Mouse (Mus musculus) neural tube, embryonic 14.5 days (tissue): ENCODE measurements around the gene Mrps23. TPM values are rescaled to one million over a fixed set of nuclear protein-coding genes. Genes with fewer than 3 reads are reported as not detected.
"Not testable (repeated sequence)": the region's sequence is repeated elsewhere in the genome, so short reads cannot be mapped to it uniquely, and the experiment has no call there.

ENCODE experiments used
- ATAC-seq: fragments of 200-750 bp; cut with Nextera tagmentation; 2 replicates; pipeline ENCODE4 v1.8.0; 2017; ENCODE audit warnings: low read depth, mild to moderate bottlenecking, moderate TSS enrichment, moderate library complexity
- H3K27ac ChIP-seq: fragments of 300-500 bp; sonication (generic); 2 replicates; pipeline ENCODE4 v1.5.1; 2014; ENCODE audit warnings: low read depth, mild to moderate bottlenecking, control low read depth, low read length, moderate library complexity, mixed read lengths
- H3K27me3 ChIP-seq: fragments of 300-500 bp; sonication (generic); 2 replicates; pipeline ENCODE4 v1.6.1; 2014; ENCODE audit warnings: low read length; ENCODE audit not compliant: control insufficient read depth, insufficient read depth
- H3K36me3 ChIP-seq: fragments of 300-500 bp; sonication (generic); 2 replicates; pipeline ENCODE4 v1.6.1; 2014; ENCODE audit warnings: low read length, mixed read lengths; ENCODE audit not compliant: control insufficient read depth, insufficient read depth
- H3K4me1 ChIP-seq: fragments of 300-500 bp; sonication (generic); 2 replicates; pipeline ENCODE4 v1.6.1; 2014; ENCODE audit warnings: low read length; ENCODE audit not compliant: control insufficient read depth, insufficient read depth
- H3K4me2 ChIP-seq: fragments of 300-500 bp; sonication (generic); 2 replicates; pipeline ENCODE4 v1.6.1; 2014; ENCODE audit warnings: mild to moderate bottlenecking, low read depth, low read length, control low read depth
- H3K4me3 ChIP-seq: fragments of 300-500 bp; sonication (generic); 2 replicates; pipeline ENCODE4 v1.5.1; 2014; ENCODE audit warnings: low read depth, low read length, control low read depth, mixed read lengths
- H3K9ac ChIP-seq: fragments of 300-500 bp; sonication (generic); replicated peaks from 2 replicates; pipeline ENCODE4 v1.6.1; 2014; ENCODE audit warnings: low read depth, mild to moderate bottlenecking, control low read depth, low read length, mixed read lengths
- H3K9me3 ChIP-seq: fragments of 300-500 bp; sonication (generic); 2 replicates; pipeline ENCODE4 v1.6.1; 2016; ENCODE audit warnings: low read length; ENCODE audit not compliant: control insufficient read depth
- WGBS: fragments of 180-500 bp; shearing (Covaris S2); extraction: QIAGEN DNeasy Blood & Tissue Kit; methylation state at CpG from one replicate; pipeline ENCODE4 v1.1.7; 2014; 5-methylcytosine and 5-hydroxymethylcytosine counted together
- polyA plus RNA-seq: library from polyadenylated mRNA; unstranded; fragments of >200 nt; fragmentation: Nextera tagmentation; extraction: Ambion mirVana; gene quantifications from 2 replicates; pipeline ENCODE4 v1.2.1, GENCODE M21; 2014

The Mrps23 gene
- polyA plus RNA-seq, 1 experiment from 2014 or later, result 63.7 TPM

DNA sequence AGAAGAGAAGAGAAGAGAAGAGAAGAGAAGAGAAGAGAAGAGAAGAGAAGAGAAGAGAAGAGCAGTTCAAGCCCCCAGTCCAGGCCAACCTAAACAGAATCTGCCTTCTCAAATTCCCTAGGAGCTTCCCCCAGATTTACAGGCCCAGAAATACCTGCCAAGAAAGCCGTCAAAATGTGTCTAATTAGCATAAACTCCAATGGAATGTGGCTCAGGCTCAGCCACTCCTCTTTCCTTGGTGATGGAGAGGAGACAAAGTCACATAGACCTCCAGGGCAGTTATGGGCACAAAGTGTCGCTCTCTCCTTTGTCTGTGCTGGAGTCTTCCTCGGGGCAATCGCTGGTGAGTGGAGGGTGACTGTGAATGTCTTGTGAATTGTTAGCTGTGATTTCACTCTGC, 6.0 kb upstream of the Mrps23 start:
- no peak overlapping the region for H3K9ac ChIP-seq

DNA sequence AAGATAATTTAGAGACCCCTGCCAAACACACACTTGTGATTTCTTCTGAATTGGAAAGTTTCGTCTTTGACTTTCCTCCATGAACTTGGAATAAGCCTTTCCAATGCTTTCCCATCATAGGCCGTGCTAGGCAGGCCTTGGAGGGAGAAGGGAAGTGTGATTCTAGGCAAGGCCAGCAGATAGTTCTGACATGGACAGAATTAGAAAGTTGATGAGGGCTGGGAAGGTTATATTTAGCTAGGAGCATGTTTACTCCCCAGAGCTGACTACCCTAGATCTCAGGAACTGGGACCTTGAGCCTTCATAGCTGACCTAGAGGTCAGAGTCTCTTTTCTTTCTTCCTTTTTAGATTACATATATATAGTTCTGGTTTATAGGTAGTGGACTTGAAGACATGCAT, 3.0 kb upstream of the Mrps23 start:
- Histone ChIP-seq H3K4me2 (no peak overlapping the region), H3K9me3 (no peaks in the 10 kb centered on the region), H3K4me1 (peaks cover 7% of the 10 kb centered on the region), H3K9ac (no peak overlapping the region), H3K36me3 (no peaks in the 10 kb centered on the region), H3K27me3 (no peaks in the 10 kb centered on the region), H3K27ac (no peak overlapping the region), H3K4me3 (no peak overlapping the region)
- no peak for ATAC-seq
- 79% methylated on average over 2 of the region's 2 CpGs for WGBS

More for the DNA sequence above, 6.0 kb upstream of the Mrps23 start:
- Histone ChIP-seq H3K36me3 (no peaks in the 10 kb centered on the region), H3K4me3 (no peak overlapping the region), H3K9me3 (no peaks in the 10 kb centered on the region), H3K4me2 (no peak overlapping the region), H3K4me1 (no peaks in the 10 kb centered on the region; the same call in 1 of the 2 replicates), H3K27ac (no peak overlapping the region), H3K27me3 (no peaks in the 10 kb centered on the region)
- ATAC-seq, result no peak
- 29% methylated on average over 4 of the region's 4 CpGs for WGBS

DNA sequence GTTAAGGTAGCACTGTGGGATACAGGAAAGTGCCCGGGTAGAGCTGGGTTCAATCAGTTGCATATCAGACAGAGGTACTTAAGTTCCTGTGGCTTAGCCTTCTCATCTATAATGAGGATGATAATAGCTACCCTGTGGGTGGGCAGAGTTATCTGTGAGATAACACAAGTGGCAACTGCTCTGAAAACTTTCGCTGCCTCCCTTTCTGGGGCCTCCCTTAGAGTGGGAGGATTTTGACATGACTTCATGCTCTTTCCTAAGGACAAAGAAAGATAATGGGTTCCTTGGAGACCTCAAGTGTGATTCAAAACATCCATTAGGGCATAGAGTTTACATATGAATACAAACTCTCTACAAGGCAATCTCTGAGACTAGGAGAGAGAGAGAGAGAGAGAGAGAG, 2.1 kb upstream of the Mrps23 start:
- Histone ChIP-seq H3K4me3 (no peak overlapping the region), H3K36me3 (no peaks in the 10 kb centered on the region), H3K4me1 (peaks cover 7% of the 10 kb centered on the region), H3K9me3 (no peaks in the 10 kb centered on the region), H3K27me3 (no peaks in the 10 kb centered on the region), H3K9ac (no peak overlapping the region), H3K4me2 (no peak overlapping the region), H3K27ac (no peak overlapping the region)
- ATAC-seq, result no peak
- WGBS, result 5% methylated on average over 2 of the region's 2 CpGs

DNA sequence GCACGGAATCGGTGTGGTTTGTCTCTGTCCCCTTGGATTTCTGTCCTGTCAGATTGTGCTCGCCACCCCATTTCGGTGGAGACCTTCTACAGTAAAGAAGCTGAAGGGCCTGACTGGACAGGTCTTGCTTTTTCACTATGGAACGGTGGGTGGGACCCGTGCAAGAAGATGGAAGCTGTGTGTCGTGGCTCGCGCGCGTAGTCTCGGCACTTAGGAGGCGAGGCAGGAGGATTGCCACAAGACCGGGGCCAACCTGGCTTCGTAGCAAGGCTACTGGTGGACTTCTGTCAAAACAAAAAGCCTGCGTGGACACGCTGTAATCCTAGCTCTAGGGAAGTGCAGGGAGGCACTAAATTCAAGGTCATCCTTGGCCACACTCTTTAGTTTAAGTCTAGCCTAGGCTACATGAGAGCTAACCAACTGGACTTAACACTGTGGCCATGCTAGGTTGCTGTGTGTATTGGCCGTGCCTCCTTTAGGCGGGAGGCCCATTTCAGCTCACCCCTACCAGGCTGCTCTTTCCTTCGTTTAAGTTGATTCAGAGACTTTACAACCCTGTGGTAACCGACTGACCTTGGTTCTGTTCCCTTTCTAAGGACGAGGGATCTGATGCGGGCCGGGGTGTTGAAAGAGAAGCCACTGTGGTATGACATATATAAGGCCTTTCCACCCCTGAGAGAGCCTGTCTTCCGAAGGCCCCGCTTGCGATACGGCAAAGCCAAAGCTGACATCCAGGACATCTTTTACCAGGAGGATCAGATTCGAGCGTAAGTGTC, 593 bp downstream of the Mrps23 start:
- H3K4me3 ChIP-seq, result peak overlapping the region; percentile 82
- ATAC-seq, result peak; percentile 15
- H3K9ac ChIP-seq, result peak overlapping the region; percentile 78
- 30% methylated on average over 30 of the region's 30 CpGs for whole genome bisulfite sequencing
- peaks cover 7% of the 10 kb centered on the region for H3K4me1 ChIP-seq
- H3K27me3 ChIP-seq, result no peaks in the 10 kb centered on the region
- H3K36me3 ChIP-seq, result peaks cover 22% of the 10 kb centered on the region; the same call in 1 of the 2 replicates
- peak overlapping the region; percentile 48 for H3K27ac ChIP-seq
- no peaks in the 10 kb centered on the region for H3K9me3 ChIP-seq
- H3K4me2 ChIP-seq, result peak overlapping the region; percentile 85

DNA sequence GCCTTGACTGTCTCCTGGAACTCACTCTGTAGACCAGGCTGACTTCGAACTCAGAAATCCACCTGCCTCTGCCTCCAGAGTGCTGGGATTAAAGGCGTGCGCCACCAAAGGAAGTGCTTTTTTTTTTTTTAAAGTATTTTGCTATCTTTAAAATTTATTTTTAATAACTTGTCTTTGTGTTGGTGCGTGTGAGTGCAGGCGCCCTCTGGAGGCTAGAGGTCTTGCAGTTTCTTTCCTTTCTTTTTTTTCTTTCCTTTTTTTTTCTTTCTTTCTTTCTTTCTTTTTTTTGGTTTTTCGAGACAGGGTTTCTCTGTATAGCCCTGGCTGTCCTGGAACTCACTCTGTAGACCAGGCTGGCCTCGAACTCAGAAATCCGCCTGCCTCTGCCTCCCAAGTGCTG, 2.4 kb downstream of the Mrps23 start:
- 91% methylated on average over 7 of the region's 8 CpGs for WGBS
- not testable (repeated sequence) for H3K9me3 ChIP-seq

DNA sequence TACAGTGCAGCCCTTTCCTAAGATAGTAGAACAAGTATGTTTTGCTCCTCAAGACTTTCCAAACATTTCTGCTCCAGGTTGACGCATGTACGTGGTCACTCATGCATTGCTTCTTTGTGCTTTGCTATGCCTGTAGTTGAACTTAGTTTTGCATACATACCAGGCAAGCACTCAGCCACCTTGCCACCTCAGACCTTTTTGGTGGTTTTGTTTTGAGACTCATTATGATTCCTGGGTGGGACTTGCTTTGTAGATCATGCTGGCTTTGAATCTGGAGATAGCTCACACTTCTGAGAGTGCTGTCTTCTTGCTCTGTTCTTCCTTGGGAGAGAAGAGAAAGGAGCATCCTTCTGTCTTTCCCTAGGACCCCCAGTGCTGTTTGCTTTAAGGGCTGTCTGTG, 3.5 kb downstream of the Mrps23 start:
- Histone ChIP-seq H3K4me1 (peaks cover 7% of the 10 kb centered on the region), H3K27ac (no peak overlapping the region), H3K4me2 (no peak overlapping the region), H3K4me3 (no peak overlapping the region), H3K9me3 (no peaks in the 10 kb centered on the region), H3K27me3 (no peaks in the 10 kb centered on the region), H3K36me3 (peaks cover 31% of the 10 kb centered on the region), H3K9ac (no peak overlapping the region)
- no peak for ATAC-seq
- WGBS, result 89% methylated on average over 2 of the region's 2 CpGs

More for the DNA sequence above, 2.4 kb downstream of the Mrps23 start:
- not testable (repeated sequence) for H3K9ac ChIP-seq, H3K4me1 ChIP-seq, H3K27ac ChIP-seq, H3K27me3 ChIP-seq, ATAC-seq, H3K4me2 ChIP-seq, H3K4me3 ChIP-seq
- peaks cover 31% of the 10 kb centered on the region for H3K36me3 ChIP-seq

DNA sequence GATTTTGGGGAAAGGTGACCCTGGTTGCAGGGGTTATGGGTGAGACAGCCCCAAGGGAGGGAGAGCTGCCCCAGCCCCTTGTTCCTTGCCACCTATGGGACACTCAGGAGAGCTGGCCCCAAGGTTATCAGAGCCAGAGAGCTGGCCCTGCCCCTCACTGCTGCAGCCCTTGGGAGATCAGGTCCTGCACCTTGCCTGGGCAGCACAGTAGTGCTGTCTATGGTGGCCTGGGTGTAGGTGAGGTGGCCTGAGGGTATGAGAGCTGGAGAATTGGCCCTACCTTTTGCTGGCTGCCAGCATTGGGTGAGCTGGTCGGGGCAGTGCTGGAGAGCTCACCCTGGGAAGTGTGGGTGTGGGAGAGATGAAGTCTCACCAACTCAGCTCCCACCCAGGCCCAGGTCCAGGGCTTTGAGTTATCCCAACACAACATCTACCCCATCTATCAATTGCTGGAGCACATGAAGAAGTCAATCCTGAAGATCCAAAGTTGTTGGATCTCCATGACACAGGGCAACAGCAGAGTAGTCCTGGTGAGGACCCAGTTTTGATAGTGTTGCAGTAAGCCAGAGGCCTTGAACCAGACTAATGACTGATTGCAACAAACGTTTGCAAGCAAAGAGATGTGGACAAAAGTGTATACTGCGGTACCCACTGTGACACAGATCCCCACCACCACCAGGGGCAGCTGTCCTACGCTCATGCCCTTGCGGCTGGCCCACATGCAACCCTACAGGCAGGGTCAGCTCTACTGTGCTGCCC, 7.8 kb downstream of the Mrps23 start:
- no peak overlapping the region for H3K27ac ChIP-seq
- no peak for ATAC-seq
- no peaks in the 10 kb centered on the region for H3K27me3 ChIP-seq
- H3K4me2 ChIP-seq, result no peak overlapping the region
- no peaks in the 10 kb centered on the region for H3K9me3 ChIP-seq
- no peak overlapping the region for H3K4me3 ChIP-seq
- peaks cover 31% of the 10 kb centered on the region for H3K36me3 ChIP-seq
- WGBS, result 89% methylated on average over 5 of the region's 5 CpGs
- no peak overlapping the region for H3K9ac ChIP-seq
- peaks cover 13% of the 10 kb centered on the region; the same call in 1 of the 2 replicates for H3K4me1 ChIP-seq

DNA sequence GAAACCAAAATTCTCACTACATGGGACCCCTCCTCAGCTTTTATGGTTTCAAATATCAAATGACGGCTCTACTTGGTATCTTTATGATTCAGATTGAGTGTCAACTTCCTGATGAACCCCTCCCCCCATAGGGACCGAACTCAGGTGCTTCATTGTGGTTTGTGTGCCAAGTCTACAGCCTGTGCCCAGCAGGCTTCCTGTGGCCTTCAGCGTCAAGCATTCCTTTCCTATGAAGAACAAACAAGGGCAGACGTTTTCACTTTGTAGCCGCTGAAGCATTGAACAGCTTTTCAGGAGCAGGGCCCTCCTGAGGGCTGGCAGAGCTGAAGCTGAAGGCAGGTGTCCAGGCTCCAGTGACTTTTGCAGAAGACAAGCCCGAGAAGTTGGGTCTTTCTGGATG, 9.6 kb downstream of the Mrps23 start:
- peaks cover 13% of the 10 kb centered on the region; the same call in 1 of the 2 replicates for H3K4me1 ChIP-seq
- 59% methylated on average over 6 of the region's 6 CpGs for WGBS
- no peak for ATAC-seq
- H3K36me3 ChIP-seq, result peaks cover 19% of the 10 kb centered on the region
- H3K9me3 ChIP-seq, result no peaks in the 10 kb centered on the region
- no peaks in the 10 kb centered on the region for H3K27me3 ChIP-seq
- no peak overlapping the region for H3K4me2 ChIP-seq
- no peak overlapping the region for H3K9ac ChIP-seq
- H3K27ac ChIP-seq, result no peak overlapping the region
- no peak overlapping the region for H3K4me3 ChIP-seq
